Mouse (Mus musculus) stomach, postnatal 0 days (tissue): ENCODE data around the gene Tbc1d10a. TPM values are rescaled to one million over a fixed set of nuclear protein-coding genes. Genes with fewer than 3 reads are reported as not detected.

ENCODE experiments used
- ATAC-seq: fragments of 200-750 bp; cut with Nextera tagmentation; 2 replicates; pipeline ENCODE4 v1.8.0; 2017; ENCODE audit not compliant: low FRiP score, low TSS enrichment
- DNase-seq: peaks from one replicate; pipeline ENCODE4 v3.0.0-alpha.2; 2016; ENCODE audit warnings: low spot score
- H3K27ac ChIP-seq: fragments of 300-500 bp; sonication (generic); replicated peaks from 2 replicates; pipeline ENCODE4 v1.5.1; 2014; ENCODE audit warnings: mild to moderate bottlenecking, control low read depth
- H3K27me3 ChIP-seq: fragments of 300-500 bp; sonication (generic); 2 replicates; pipeline ENCODE4 v1.6.1; 2014; ENCODE audit warnings: low read length; ENCODE audit not compliant: control insufficient read depth, insufficient read depth
- H3K36me3 ChIP-seq: fragments of 300-500 bp; sonication (generic); 2 replicates; pipeline ENCODE4 v1.6.1; 2014; ENCODE audit warnings: low read length, mixed read lengths; ENCODE audit not compliant: control insufficient read depth, insufficient read depth
- H3K4me1 ChIP-seq: fragments of 300-500 bp; sonication (generic); replicated peaks from 2 replicates; pipeline ENCODE4 v1.6.1; 2014; ENCODE audit warnings: antibody characterized with exemption; ENCODE audit not compliant: control insufficient read depth, insufficient read depth
- H3K4me2 ChIP-seq: fragments of 300-500 bp; sonication (generic); replicated peaks from 2 replicates; pipeline ENCODE4 v1.6.1; 2014; ENCODE audit warnings: low read depth, mild to moderate bottlenecking, control low read depth, moderate library complexity
- H3K4me3 ChIP-seq: fragments of 300-500 bp; sonication (generic); 2 replicates; pipeline ENCODE4 v1.5.1; 2014; ENCODE audit warnings: low read depth, low read length, control low read depth
- H3K9ac ChIP-seq: fragments of 300-500 bp; sonication (generic); 2 replicates; pipeline ENCODE4 v1.6.1; 2014; ENCODE audit warnings: mild to moderate bottlenecking, low read length, control low read depth, mixed read lengths
- H3K9me3 ChIP-seq: fragments of 300-500 bp; sonication (generic); 2 replicates; pipeline ENCODE4 v1.6.1; 2016; ENCODE audit warnings: low read length; ENCODE audit not compliant: control insufficient read depth
- CTCF ChIP-seq: IDR thresholded peaks from 2 replicates; pipeline ENCODE4 v1.5.1; 2016; ENCODE audit warnings: antibody characterized with exemption, low read depth, mild to moderate bottlenecking, moderate library complexity
- EP300 ChIP-seq: optimal IDR thresholded peaks from 2 replicates; pipeline ENCODE3; 2016; ENCODE audit warnings: antibody characterized with exemption
- WGBS: fragments of 180-500 bp; shearing (Covaris S2); extraction: QIAGEN DNeasy Blood & Tissue Kit; methylation state at CpG from one replicate; pipeline ENCODE4 v1.1.7; 2014; 5-methylcytosine and 5-hydroxymethylcytosine counted together
- polyA plus RNA-seq: library from polyadenylated mRNA; unstranded; fragments of >200 nt; fragmentation: Nextera tagmentation; extraction: Ambion mirVana; gene quantifications from 2 replicates; pipeline ENCODE4 v1.2.1, GENCODE M21; 2015

The Tbc1d10a gene
- polyA plus RNA-seq, 1 experiment from 2014 or later = 35.1 TPM

DNA sequence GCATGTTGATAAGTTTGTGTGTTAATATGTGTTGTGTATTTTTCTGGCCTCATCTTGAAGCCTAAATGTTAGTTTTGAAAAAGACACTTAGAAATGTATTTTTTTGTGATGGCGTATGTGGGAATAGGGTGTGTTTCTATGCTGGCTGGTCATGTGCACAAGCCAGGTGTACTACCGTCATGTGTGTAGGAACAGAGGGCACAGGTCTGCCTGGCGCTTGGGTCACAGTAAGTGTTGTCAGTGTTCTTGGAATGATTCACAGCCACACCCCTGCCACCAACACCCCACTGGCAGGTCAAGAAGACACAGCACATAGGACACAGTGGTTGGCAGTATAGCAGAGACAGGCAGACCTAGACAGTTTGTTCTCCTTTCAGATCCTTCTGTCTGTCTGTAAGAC, 62.6 kb downstream of the Tbc1d10a start:
- no peaks in the 10 kb centered on the region for H3K36me3 ChIP-seq
- H3K4me1 ChIP-seq = no peaks in the 10 kb centered on the region
- H3K27ac ChIP-seq = no peak overlapping the region
- peak; percentile 68; the same call in 1 of the 2 replicates for ATAC-seq
- TF ChIP-seq EP300 = no peak
- no peak for TF ChIP-seq CTCF
- no peaks in the 10 kb centered on the region for H3K9me3 ChIP-seq
- WGBS = 80% methylated on average over 3 of the region's 3 CpGs
- no peak overlapping the region for H3K9ac ChIP-seq
- no peaks in the 10 kb centered on the region for H3K27me3 ChIP-seq
- no peak overlapping the region for H3K4me3 ChIP-seq
- no peak for DNase-seq
- no peak overlapping the region for H3K4me2 ChIP-seq

DNA sequence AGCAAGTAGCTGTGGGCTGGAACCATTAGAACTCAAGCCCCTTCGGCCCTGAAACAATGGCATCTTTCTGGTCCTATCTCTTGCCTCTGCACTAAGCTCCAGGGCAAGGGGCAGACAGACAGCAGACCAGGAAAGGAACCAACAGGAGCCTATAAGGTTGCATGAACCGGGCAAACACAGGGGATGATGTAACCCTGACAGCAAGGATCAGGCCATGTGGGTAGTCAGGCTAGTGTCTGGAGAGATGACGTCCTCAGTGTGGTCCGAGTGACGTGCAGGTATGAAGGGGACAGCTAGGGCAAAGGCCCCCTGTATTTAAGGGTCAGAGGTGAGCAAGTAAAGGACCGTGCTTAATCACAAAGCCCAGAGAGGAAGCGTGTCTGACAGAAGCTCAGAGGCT, 63.7 kb downstream of the Tbc1d10a start:
- H3K27ac ChIP-seq = no peak overlapping the region
- no peaks in the 10 kb centered on the region for H3K4me1 ChIP-seq
- DNase-seq = no peak
- no peak overlapping the region for H3K9ac ChIP-seq
- H3K4me3 ChIP-seq = no peak overlapping the region
- TF ChIP-seq CTCF = no peak
- no peak for TF ChIP-seq EP300
- no peaks in the 10 kb centered on the region for H3K36me3 ChIP-seq
- no peak for ATAC-seq
- 72% methylated on average over 7 of the region's 7 CpGs for WGBS
- no peaks in the 10 kb centered on the region for H3K27me3 ChIP-seq
- H3K9me3 ChIP-seq = no peaks in the 10 kb centered on the region
- no peak overlapping the region for H3K4me2 ChIP-seq

DNA sequence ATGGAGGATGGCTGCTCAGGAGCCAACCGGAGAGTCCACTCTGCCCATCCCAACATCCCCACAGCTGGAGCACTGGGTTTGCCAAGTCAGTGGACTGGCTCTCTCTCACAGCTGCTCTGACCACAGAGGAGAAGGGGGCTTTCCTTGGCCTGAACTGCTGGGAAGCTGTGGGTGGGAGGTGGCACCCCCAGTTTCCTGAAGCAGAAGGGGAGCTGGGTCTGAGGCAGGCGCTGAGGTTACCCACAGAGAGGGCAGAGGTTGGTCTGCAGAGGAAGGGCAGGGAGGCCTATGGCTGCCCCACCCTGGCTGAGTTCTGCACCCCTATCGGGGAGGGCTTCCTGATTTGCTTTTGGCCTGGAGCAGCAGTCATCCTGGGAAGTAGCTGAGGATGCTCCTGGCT, 64.8 kb downstream of the Tbc1d10a start:
- 72% methylated on average over 3 of the region's 3 CpGs for WGBS
- no peaks in the 10 kb centered on the region for H3K4me1 ChIP-seq
- ATAC-seq (0 out of 2 replicates have a peak, but pooled peaks have one; percentile 4), DNase-seq (no peak)
- H3K36me3 ChIP-seq = no peaks in the 10 kb centered on the region
- no peak overlapping the region for H3K4me2 ChIP-seq
- H3K27ac ChIP-seq = no peak overlapping the region
- TF ChIP-seq EP300 (no peak), CTCF (no peak)
- no peak overlapping the region for H3K4me3 ChIP-seq
- no peaks in the 10 kb centered on the region for H3K9me3 ChIP-seq
- H3K27me3 ChIP-seq = no peaks in the 10 kb centered on the region
- no peak overlapping the region for H3K9ac ChIP-seq

DNA sequence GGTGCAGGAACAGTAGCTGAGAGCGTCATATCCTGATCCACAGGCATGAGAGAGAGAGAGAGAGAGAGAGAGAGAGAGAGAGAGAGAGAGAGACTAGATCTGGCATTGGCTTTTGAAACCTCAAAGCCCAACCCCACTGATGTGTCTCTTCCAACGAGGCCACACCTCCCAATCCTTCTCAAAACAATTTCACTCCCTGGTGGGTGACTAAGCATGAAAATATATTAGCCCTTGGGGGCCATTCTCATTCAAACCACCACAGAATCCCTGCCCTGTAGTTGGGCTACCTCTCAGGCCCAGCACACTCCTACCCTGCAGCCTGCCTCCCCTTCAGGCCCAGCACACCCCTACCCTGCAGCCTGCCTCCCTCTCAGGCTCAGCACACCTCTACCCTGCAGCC, 66.3 kb downstream of the Tbc1d10a start:
- WGBS = 63% methylated on average over 2 of the region's 2 CpGs

DNA sequence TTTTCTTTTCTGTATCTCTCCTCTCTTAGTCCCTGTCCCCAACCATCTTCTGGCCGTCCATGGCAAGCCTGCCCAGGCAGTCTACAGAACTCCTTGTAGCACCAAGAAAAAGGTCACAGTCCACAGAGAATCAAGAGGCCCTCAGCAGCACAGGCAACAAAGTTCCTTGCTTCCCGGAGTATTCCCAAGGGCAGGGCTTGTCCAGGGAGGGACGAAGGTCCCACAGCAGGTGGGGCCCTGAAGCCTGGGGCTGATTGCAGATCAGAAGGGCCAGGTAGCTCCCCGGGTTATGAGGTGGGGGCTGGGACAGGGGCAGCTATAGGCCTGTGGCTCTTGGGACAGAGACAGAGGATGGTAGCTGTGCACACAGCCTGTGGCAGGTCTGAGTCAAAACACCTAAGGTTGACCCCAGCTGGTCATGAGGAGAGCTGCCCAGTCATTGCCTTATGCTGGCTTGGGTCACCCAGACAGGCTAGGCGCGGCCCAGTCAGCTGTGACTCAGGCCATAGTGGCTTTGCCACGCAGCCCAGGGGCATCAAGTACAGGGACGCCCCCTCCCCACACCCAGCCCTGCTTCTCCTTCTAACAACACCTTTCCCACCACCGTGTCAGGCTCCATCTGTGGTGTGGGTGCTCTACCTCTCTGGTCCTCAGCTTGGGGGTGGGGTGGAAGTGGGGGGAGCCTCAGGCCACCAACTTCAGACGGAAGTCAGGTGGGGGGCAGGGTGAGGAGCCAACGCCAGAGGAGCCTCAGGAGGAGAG, 70.4 kb downstream of the Tbc1d10a start, which contains the start of gene Lif:
Gene Lif (plus strand): TSS at position 712 of the 762 bp plus-strand sequence.
- Histone ChIP-seq H3K27ac (no peak within 1 kb of the TSS), H3K9me3 (no peaks in the 10 kb centered on the region), H3K27me3 (no peaks in the 10 kb centered on the region), H3K4me3 (no peak within 1 kb of the TSS), H3K4me1 (peaks cover 9% of the 10 kb centered on the region), H3K4me2 (no peak within 1 kb of the TSS), H3K9ac (no peak within 1 kb of the TSS), H3K36me3 (no peaks in the 10 kb centered on the region)
- WGBS = 53% methylated on average over 11 of the region's 11 CpGs
- DNase-seq (peak; percentile 31), ATAC-seq (peak; percentile 45; the same call in 1 of the 2 replicates)
- TF ChIP-seq EP300 (no peak), CTCF (no peak)

More for the DNA sequence above, 66.3 kb downstream of the Tbc1d10a start:
- DNase-seq = no peak
- Histone ChIP-seq H3K36me3 (no peaks in the 10 kb centered on the region), H3K4me2 (no peak overlapping the region), H3K4me1 (no peaks in the 10 kb centered on the region), H3K27ac (no peak overlapping the region), H3K4me3 (no peak overlapping the region), H3K27me3 (no peaks in the 10 kb centered on the region), H3K9ac (no peak overlapping the region), H3K9me3 (no peaks in the 10 kb centered on the region)
- no peak for ATAC-seq
- TF ChIP-seq EP300 (no peak), CTCF (no peak)

DNA sequence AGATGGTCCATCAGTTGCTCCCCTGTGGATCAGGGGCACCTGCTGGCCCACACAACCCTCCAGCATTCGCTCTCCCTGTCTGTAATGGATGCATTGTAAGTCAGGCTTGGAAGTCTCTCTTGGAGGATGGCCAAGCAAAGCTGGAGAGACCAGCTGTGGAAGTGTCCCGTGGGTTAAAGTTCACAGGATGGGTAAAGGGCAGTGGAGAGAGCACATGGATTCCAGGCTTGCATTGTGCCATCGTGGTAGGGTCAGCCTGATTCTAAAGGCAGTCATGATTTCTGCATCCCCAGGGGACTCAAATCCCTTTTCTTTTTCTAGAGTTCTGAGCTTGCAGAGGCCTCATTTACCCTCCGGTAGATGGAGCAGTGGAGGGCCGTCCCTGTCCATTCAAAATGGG, 71.2 kb downstream of the Tbc1d10a start:
- H3K9me3 ChIP-seq = no peaks in the 10 kb centered on the region
- no peak overlapping the region for H3K9ac ChIP-seq
- 49% methylated on average over 5 of the region's 5 CpGs for WGBS
- H3K4me2 ChIP-seq = no peak overlapping the region
- no peaks in the 10 kb centered on the region for H3K36me3 ChIP-seq
- no peak overlapping the region for H3K4me3 ChIP-seq
- no peaks in the 10 kb centered on the region for H3K27me3 ChIP-seq
- no peak overlapping the region for H3K27ac ChIP-seq
- DNase-seq (no peak), ATAC-seq (no peak)
- TF ChIP-seq CTCF (no peak), EP300 (no peak)
- peaks cover 9% of the 10 kb centered on the region for H3K4me1 ChIP-seq
